Mouse (Mus musculus): Measurements from ENCODE around the gene Hmox2.
A peak's percentile ranks its signal among the peaks of the same experiment; 100 is the strongest.
"Not testable (repeated sequence)": the region's sequence is repeated elsewhere in the genome, so short reads cannot be mapped to it uniquely, and the experiment has no call there.

Gene Hmox2

DNA sequence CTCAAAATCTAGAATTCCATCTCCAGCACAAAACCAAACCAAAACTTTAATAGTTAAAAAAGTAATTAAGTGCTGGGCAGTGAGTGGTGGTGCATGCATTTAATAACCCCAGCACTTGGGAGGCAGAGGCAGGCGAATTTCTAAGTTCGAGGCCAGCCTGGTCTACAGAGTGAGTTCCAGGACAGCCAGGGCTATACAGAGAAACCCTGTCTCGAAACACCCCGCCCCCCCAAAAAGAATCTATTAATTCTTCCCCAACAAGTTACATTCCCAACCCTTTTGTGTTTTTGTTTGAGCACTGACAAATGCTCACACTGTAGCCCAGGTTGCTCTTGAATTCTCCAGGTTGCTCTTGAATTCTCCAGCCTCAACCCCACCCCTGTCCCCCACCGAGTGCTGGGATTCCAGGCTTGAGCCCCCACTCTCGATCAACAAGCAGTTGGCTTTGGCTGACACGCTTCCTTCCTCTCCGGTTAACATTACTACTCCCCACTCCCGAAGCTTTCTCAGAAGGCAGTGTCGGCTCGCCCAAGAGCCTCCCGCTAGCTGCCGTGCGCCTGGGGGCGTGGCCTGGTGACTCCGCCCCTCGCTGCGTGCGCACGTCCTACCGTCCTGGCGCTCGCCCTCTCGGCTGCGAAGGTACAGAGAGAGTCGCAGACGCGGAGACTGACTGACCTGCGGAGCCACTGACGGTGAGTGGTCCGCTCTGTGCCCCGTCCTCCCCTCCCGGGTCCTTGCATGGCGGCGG, at the start of gene Hmox2:
Gene Hmox2, plus strand, starts transcription at position 582 of the 748 bp plus-strand sequence.
- peak; percentile 94 for DNase-seq (ENCODE audit: extremely low spot score, low spot score)

DNA sequence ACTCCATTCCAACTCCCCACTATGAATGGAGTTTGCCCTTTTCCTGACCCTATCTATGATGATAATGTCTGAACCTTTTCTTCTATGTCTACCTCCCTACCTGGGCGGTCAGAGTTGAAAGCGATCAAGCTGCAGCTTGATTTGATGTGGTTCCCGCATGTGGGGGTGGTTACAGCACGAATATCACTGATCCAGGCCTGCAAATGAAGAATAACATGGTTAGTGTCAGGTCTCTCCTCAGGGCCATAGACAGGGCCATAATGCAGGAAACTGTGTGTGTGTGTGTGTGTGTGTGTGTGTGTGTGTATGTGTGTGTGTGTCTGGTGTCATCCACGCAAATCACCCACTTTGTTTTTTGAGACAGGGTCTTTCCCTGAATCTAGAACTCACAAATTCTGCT, 49.3 kb upstream of the Hmox2 start:
- no peak for DNase-seq (ENCODE audit: extremely low spot score, low spot score)

DNA sequence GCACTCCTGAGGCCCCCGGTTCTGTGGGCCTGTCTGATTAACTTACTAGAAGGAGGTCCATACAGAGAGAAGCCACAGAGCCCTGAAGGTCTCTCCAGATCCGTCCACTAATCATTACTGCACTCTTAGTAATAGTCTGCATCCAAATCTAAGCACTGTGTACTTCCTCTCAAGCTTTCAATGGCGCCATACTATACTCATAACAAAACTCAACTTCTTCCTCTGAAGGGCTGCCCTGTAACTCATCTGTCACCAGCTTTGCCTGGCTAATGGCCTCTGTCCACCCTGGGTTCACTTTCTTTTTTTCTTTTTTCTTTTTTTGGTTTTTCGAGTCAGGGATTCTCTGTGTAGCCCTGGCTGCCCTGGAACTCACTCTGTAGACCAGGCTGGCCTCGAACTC, 48.1 kb upstream of the Hmox2 start:
- no peak for DNase-seq (ENCODE audit: extremely low spot score, low spot score)

DNA sequence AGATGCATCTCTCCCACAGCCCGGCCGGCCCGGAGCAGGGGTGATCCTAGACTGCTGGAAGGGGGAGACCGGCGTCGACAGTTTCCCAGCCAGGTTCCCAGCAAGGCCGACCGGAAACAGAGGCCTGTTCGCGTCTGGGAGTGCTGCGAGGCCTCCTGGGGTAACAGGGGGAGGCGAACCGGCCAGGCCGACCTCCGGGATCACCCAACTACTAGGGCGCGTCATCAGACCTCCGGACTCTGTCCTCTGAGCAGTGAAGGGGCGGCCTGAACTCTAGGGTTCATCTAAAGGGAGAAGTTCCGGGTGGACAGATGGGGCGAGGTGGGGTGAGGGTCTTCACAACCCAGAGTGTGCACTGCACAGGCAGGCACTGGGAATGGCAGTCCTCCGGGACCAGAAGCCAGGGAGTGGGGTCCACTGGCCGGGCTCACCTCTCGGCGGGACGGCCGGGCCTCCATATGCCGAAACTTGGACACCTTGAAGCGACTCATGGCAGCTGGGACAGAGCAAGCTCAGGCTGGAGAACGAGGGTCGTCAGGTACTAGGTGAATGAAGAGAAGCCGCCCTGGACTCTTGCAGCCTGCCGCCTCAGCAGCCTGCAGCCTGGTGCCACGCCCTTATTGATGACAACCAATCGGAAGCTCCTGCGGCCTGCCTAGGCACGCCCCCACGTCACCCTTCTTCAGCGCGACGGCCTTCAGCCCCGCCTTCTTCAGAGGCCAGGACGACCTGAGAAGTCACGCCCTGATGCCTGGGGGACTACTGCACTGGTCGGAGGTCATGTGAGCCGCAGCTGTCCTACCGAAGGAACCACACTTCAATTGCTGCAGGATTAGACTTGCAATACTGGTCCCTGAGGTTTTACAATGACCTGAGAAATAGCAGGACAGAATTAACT, 46.8 kb upstream of the Hmox2 start, which contains the start of gene Coro7:
Gene Coro7, minus strand, starts transcription at position 657 of the 898 bp plus-strand sequence.
- peak; percentile 89 for DNase-seq (ENCODE audit: extremely low spot score, low spot score)

DNA sequence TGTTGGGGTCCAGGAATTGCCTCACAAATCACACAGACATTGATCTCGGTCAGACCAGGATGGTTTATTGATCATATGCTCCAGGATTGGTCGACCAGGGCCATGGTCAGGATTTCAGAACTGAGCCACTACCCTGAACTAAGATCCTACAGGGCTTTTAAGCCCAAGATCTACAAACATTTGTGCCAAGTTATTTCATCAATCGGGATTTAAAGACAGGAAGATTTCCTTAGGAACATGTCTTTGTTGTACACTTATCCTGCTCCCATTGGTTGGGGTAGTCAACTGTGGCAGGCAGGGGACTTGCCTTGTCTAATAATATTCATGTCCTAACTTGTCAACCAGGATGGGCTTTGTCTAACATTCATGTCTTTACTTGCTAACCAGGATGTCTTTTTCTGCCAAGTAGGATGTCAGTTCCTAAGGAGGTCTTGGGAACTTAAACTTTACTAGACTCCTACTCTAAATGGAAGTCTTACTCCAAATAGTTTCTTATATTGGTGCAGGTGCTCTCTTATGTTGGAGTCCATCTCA, 45.2 kb upstream of the Hmox2 start:
- DNase-seq (ENCODE audit: extremely low spot score, low spot score): not testable (repeated sequence)

DNA sequence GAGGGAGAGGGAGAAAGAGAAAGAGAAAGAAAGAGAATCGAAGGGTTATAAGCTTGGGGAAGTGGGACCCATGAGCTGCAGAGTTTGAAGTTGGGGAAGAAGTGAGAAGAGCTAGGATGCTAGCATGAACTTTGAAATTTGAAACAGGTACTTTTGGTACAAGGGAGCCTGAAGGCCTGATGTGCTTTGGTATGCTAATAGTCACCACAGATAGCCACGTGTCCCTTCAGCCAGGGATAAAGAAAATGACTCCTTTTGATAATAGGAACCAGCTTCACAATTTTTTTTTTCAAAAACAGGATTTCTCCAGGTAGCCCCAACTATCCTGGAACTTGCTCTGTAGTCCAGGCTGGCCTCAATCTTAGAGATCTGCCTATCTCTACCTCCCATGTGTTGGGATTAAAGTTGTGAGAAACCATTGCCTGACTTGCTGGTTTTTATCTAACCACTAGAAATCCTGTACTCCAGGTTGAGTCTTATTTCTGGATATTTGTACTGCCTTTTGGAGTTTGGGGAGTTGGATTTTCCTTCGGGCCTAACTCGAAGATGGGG, 43.5 kb upstream of the Hmox2 start:
- DNase-seq (ENCODE audit: extremely low spot score, low spot score): no peak

DNA sequence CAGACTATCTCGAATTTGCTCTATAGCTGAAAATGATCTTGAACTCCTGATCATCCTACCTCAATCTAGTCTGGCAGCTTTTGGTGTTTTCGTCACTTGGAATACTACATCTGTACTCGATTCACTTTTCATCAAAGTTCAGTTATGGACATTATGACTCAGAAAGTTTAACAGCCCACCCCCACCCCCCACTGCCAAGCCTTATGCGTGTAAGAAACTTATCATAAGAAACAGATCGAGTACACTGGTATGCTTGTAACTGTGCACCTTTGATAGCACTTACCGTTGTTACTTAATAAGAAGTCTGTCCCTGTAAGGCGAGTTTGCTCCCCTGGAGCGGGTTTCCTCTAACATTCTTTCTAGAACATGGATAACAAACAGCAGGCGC, 43.0 kb upstream of the Hmox2 start:
- DNase-seq (ENCODE audit: extremely low spot score, low spot score): no peak

DNA sequence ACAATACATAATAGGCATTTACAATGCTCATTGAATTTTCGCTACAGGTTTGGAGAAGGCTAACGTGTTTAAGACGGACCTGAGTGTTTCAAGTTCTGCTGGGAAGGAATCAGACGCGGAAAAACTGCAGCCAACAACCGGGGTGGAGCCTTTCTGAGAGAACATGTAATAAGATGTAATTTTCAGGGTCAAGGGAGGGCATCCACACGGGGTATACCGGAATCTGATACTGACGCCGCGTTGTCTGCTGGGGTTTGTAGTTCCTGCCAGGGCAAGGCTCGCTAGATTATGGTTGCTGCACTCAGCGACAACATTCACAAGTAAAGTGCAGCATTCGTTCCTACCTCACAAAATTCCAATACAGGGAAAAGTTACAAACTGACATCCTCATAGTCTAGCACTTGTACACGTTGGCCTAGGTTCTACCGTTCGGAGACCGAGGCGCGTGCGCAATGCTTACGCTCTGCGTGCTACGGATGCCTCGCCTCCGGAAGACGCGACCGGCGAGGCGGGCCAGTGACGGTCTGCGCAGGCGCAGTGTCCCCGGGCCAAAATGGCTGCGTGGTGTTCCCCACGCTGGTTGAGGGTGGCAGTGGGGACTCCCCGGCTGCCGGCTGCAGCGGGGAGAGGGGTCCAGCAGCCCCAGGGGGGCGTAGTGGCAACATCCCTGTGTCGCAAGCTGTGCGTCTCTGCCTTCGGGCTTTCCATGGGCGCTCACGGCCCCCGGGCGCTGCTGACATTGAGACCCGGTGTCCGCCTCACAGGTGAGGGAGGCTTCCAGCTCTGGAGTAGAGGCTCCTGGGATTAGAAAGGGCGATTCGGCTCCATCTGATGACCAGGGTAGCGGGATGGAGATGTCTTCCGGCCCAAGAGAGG, 42.3 kb upstream of the Hmox2 start:
- DNase-seq (ENCODE audit: extremely low spot score, low spot score): peak; percentile 97

DNA sequence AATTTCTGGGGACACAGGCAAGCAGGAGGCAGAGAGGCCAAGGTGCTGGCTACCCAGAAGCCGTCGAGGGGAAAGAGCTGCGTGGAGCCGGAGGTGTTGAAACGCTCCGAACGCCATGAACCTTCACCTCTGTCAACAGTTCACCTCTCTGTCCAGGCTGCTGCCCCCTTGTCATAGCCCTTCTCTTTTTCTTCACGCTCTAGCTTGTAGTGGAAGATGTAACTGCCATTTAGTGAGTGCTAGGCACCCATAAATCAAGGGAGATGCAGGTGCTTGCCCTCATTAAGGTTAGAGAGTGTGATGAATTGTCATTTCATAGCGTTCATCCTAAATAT, 41.7 kb upstream of the Hmox2 start:
- no peak for DNase-seq (ENCODE audit: extremely low spot score, low spot score)

DNA sequence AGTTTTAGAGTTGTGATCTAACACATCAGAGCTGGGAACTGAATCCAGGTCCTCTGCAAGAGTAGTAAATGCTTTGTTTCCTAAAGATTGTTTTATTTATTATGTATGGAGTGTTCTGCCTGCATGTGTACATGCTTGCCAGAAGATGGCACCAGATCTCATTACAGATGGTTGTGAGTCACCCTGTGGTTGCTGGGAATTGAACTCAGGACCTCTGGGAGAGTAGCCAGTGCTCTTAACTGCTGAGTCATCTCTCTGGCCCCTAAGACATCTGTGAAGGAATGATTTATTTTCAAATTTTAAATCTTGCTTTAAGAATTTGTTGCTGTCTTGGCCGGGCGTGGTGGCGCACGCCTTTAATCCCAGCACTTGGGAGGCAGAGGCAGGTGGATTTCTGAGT, 36.8 kb upstream of the Hmox2 start:
- not testable (repeated sequence) for DNase-seq (ENCODE audit: extremely low spot score, low spot score)

DNA sequence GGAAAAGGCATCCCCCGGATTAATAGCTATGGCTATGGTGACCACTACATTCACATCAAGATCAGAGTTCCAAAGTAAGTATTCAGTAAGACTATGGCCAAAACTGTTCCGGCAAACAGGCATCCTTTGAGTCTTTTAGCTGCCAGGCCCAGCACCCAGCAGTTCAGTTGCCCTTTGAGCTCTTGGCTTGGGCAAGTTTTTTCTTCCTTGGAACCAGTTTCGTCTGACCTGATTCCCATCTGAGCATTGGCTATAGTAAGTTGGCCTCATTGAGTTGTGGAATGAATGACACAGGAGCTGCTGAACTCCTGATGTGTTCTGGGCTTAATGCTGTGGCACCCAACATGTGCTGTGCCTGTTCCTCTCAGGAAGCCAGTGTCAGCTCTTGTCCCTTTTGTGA, 24.9 kb upstream of the Hmox2 start:
- no peak for DNase-seq (ENCODE audit: extremely low spot score, low spot score)

DNA sequence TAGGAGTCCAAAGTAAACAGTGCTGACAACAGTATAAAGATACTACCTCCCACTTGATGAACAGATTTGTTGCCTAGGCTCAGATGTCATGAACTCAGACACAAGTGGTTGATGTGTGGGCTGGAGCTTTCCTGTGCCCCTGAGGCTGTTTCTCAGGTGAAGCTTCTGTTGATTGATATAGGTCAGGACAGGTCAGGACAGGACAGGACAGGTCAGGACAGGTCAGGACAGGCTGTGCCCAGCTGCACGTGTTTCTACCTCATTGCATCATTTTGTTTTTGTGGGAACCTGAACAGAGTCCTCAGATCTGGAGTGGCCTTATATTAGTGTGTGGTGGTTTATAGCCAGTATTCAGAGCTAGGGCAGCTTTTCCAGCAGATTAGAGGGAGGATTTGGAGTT, 23.5 kb upstream of the Hmox2 start:
- DNase-seq (ENCODE audit: extremely low spot score, low spot score): no peak

DNA sequence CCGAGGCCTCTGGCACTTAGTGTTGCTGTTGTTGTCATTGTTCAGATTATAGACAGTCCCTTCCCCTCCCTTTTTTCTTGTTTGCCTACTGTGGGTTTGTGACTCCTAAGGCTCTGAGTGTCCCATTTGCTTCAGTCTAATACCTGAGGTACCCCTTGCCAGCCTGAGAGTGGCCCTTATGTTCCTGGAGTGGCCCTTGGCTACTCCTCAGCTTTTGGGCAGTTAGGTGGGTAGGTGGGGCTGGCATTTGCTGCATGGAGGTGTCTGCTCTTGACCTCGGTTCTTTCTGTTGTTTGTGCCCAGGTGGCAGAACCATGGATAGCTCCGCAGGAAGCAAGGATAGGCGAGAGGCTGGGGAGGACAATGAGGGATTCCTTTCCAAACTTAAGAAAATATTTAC, 20.6 kb upstream of the Hmox2 start:
- no peak for DNase-seq (ENCODE audit: extremely low spot score, low spot score)

DNA sequence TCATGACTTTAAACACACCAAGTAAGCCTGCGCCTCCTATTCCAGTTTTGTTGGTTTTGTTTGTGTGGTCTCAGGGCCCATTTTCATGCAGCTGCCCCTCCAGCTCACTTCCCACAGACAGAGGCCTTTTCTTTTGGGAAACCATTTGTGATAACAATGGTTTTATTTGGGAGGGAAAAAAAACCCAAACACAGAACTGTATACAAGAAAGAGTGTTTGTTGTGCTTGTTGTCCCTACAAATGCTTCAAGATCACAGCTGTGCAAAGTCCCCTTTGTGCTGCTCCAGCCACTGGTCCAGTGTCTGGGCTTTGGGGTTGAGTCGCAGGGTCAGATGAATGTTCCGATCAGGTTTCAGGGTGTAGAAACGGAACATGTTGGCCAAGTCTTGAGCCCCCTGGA, 15.0 kb upstream of the Hmox2 start:
- no peak for DNase-seq (ENCODE audit: extremely low spot score, low spot score)

DNA sequence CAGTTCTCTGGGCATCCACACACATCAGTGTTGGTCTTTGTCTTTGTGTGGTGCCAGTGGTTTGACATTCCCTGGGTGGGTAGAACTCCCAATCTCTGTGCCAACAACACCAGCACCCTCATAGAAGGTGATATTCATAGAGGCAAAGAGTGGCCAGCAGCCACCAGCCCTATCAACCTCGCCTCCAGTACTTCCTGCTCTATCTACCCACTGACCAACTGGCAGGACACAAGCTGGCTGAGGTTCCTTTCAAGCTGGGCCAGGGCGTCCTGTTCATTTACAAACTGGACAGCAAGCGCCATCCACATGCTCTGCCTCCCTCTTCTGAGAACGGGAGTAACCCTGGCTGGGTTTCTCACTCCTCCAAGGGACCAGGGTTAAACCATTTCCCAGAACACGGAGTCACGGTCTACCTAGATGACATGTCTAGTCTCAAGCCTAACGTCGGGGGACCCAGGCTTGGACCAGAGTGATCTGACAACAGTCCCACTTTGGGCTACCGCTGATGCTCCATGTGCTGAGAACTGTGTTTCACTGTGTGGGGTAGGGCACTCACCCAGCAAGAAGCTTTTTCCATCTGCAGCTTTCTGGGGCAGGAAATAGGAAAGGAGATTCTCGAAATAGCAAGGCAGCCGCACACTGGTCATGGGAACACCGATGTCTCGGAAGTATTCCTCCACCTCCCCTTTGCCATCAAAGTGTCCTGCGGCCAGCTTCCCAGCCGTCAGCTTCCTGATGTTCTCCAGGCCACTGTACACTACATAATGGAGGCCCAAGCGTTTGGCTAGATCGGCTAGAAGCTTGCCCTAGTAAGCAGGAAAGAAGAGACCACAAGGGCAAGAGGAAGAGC, 12.1 kb upstream of the Hmox2 start:
- DNase-seq (ENCODE audit: extremely low spot score, low spot score): no peak

DNA sequence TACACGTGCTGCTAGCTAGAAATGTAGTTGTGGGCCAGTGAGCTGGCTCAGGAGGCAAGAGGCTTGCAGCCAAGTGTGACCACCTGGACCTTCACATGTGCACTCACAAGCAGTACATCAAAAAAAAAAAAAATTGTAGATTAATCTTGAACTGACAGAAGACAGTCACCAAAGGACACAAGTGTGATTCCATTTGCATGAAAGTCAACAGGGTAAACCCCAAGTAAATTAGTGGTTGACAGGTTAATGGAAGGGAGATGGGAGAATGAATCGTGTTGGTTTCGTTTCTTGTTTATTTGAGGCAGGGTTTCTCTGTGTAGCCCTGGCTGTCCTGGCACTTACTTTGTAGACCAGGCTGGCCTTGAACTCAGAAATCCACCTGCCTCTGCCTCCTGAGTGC, 8.3 kb upstream of the Hmox2 start:
- no peak for DNase-seq (ENCODE audit: extremely low spot score, low spot score)

DNA sequence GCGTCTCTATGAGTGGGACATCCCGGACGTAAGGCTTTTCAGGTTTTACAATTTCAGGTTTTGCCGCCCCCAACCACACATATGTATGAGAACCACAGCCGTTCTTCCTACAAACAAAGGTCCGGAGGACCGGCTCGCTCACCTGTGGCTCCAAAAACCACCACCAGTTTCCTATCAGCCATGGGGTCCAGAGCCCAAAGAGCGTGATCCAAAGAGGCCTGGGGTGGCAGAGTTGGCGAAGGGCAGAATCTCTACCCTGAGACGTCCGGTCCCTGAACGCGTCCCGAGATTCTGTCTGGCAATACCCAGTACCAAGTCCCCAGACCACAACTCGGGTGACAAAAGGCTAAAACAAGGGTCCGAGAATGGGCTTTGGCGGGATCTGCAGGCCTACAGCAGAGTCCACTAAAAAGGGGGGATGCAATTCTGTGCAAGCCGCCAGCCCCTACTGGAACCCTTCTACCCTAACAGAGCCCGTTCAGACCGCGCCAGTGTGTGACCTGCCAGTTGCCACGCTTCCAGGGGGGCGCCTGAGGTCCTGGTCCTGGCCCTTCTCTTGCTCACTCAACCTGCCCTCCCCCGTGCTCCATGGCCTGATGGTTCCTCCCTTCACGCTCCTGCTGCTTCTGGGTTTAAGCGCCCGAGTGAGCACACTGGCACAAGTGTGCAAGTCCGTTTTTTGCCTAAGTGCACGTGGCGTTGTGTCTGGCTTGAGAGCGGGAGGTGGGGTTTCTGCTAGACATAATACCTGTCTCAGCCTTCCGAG, 7.2 kb upstream of the Hmox2 start, which contains the start of gene Nmral1:
Gene Nmral1, minus strand, starts transcription at position 604 of the 766 bp plus-strand sequence.
- peak; percentile 87 for DNase-seq (ENCODE audit: extremely low spot score, low spot score)

DNA sequence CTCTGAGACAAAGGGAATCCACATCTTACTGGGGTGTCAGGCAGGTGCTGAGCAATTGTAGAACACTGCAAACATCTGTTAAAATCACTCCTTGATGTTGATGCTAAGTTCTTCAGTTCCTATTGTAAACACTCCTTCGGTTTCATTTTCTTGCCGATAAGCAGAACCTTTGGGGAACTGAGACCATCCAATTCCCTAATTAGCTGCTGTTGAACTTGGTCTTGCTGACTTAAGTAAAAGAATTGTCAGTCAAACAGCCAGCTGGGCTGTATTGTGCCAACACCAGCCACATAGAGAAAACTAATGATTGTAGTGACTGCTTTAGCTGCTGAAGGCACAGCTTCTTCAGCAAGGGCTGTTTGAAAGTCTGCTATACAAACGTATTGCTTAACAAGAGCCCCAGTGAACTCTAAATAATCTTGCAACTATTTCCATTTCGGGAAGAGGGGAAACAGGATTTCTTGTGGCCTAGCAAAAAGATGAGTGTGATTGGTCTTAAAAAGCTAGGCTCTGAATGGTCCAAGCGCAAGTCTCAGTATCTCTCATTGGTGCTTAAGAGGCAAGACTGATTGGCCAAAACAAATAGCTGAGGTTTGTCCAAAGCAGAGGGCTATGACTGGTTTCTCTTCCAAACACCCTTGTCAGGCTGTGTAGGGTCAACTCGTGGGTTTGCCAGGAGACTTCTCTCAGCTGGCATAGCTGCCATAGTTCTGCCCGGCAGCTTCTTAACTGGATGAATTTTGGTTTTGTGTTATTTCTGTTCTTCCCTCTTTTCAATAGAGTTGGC, 3.8 kb upstream of the Hmox2 start:
- no peak for DNase-seq (ENCODE audit: extremely low spot score, low spot score)

DNA sequence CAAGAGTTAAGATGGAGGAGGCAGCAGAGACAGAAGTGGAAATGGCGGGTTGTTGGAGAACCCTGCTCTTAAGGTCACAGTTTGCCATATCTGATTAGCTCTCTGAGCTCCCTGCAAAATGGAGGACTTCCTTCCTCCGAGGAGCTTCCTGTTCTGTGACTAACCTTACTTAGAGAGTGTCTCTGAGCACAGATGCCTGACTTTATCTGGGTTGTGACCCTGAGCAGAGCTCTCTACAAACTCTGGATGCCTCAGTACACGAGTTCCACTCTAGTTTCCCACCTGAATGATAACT, 3.3 kb upstream of the Hmox2 start:
- no peak for DNase-seq (ENCODE audit: extremely low spot score, low spot score)
